Mouse (Mus musculus) limb, embryonic 14.5 days (tissue): ENCODE measurements around the gene Amd1. TPM values are rescaled to one million over a fixed set of nuclear protein-coding genes. Genes with fewer than 3 reads are reported as not detected.

Experiments
- ATAC-seq: fragments of 200-750 bp; cut with Nextera tagmentation; 2 replicates; pipeline ENCODE4 v1.8.0; 2017; ENCODE audit warnings: low read depth, moderate number of reproducible peaks, moderate TSS enrichment; ENCODE audit not compliant: low FRiP score
- DNase-seq: peaks from one replicate; pipeline ENCODE4 v3.0.0-alpha.2; 2015; ENCODE audit warnings: low spot score
- H3K27ac ChIP-seq: fragments of 300-500 bp; sonication (generic); replicated peaks from 2 replicates; pipeline ENCODE4 v1.5.1; 2014; ENCODE audit warnings: low read depth, mild to moderate bottlenecking, low read length, moderate library complexity, mixed read lengths
- H3K27me3 ChIP-seq: fragments of 300-500 bp; sonication (generic); 2 replicates; pipeline ENCODE4 v1.6.1; 2014; ENCODE audit warnings: low read length, mixed read lengths; ENCODE audit not compliant: control insufficient read depth, insufficient read depth
- H3K36me3 ChIP-seq: fragments of 300-500 bp; sonication (generic); 2 replicates; pipeline ENCODE4 v1.6.1; 2014; ENCODE audit warnings: mild to moderate bottlenecking, low read length, moderate library complexity, mixed read lengths; ENCODE audit not compliant: control insufficient read depth, insufficient read depth
- H3K4me1 ChIP-seq: fragments of 300-500 bp; sonication (generic); 2 replicates; pipeline ENCODE4 v1.6.1; 2014; ENCODE audit warnings: antibody characterized with exemption, low read length, mixed read lengths; ENCODE audit not compliant: control insufficient read depth, insufficient read depth
- H3K4me2 ChIP-seq: fragments of 300-500 bp; sonication (generic); replicated peaks from 2 replicates; pipeline ENCODE4 v1.6.1; 2014; ENCODE audit warnings: low read depth, mild to moderate bottlenecking, low read length, moderate library complexity; ENCODE audit not compliant: severe bottlenecking
- H3K4me3 ChIP-seq: fragments of 300-500 bp; sonication (generic); replicated peaks from 2 replicates; pipeline ENCODE4 v1.5.1; 2014; ENCODE audit warnings: low read length
- H3K9ac ChIP-seq: fragments of 300-500 bp; sonication (generic); 2 replicates; pipeline ENCODE4 v1.6.1; 2014; ENCODE audit warnings: mild to moderate bottlenecking, low read depth, low read length, moderate library complexity; ENCODE audit not compliant: severe bottlenecking
- H3K9me3 ChIP-seq: fragments of 300-500 bp; sonication (generic); 2 replicates; pipeline ENCODE4 v1.6.1; 2016; ENCODE audit warnings: low read length; ENCODE audit not compliant: control insufficient read depth
- POLR2A ChIP-seq: fragments of 200-500 bp; IDR thresholded peaks from 2 replicates; pipeline ENCODE4 v1.8.0; 2012; ENCODE audit warnings: inconsistent platforms, mild to moderate bottlenecking, moderate library complexity, borderline replicate concordance; ENCODE audit not compliant: insufficient read depth, insufficient read length; ENCODE audit errors: extremely low read depth
- WGBS: fragments of 180-500 bp; shearing (Covaris S2); extraction: QIAGEN DNeasy Blood & Tissue Kit; methylation state at CpG from one replicate; pipeline ENCODE4 v1.1.7; 2014; 5-methylcytosine and 5-hydroxymethylcytosine counted together
- polyA plus RNA-seq, 2 experiments: library from polyadenylated mRNA; depleted of rRNA in 1 of 2; stranded (reverse) in 1 of 2; unstranded in 1 of 2; fragments of >200 nt; fragmentation: Nextera tagmentation in 1 of 2; extraction: Ambion mirVana in 1 of 2; gene quantifications; 2 replicates each; pipeline versions ENCODE4 v1.2.1 to v1.2.3; 2012 to 2014

Gene Amd1
- polyA plus RNA-seq, 2 experiments = 56.3 to 58.0 TPM

GRCm38 (mm10) chr10:40284179-40284831 lies 17.7 kb downstream of the Amd1 start:
- Histone ChIP-seq H3K27ac (no peak overlapping the region), H3K27me3 (no peaks in the 10 kb centered on the region), H3K4me1 (no peaks in the 10 kb centered on the region), H3K4me3 (no peak overlapping the region), H3K9ac (no peak overlapping the region), H3K4me2 (no peak overlapping the region), H3K9me3 (no peaks in the 10 kb centered on the region), H3K36me3 (peaks cover 18% of the 10 kb centered on the region)
- ATAC-seq (no peak), DNase-seq (no peak)
- WGBS = 82% methylated on average over 10 of the region's 10 CpGs
- no peak for TF ChIP-seq POLR2A

- Histone ChIP-seq H3K4me3 (no peak overlapping the region), H3K27ac (no peak overlapping the region), H3K4me2 (no peak overlapping the region), H3K27me3 (no peaks in the 10 kb centered on the region), H3K9me3 (no peaks in the 10 kb centered on the region), H3K9ac (no peak overlapping the region), H3K4me1 (no peaks in the 10 kb centered on the region), H3K36me3 (peaks cover 18% of the 10 kb centered on the region)
- no peak for TF ChIP-seq POLR2A
- ATAC-seq (no peak), DNase-seq (no peak)
- WGBS = 93% methylated on average over 9 of the region's 9 CpGs
Observed at GRCm38 (mm10) chr10:40283636-40284035, 18.4 kb downstream of the Amd1 start.

- H3K27ac ChIP-seq = no peak overlapping the region
- H3K9me3 ChIP-seq = no peaks in the 10 kb centered on the region
- DNase-seq = no peak
- H3K27me3 ChIP-seq = no peaks in the 10 kb centered on the region
- 92% methylated on average over 2 of the region's 2 CpGs for whole genome bisulfite sequencing
- no peak for ATAC-seq
- H3K36me3 ChIP-seq = peaks cover 12% of the 10 kb centered on the region
- no peak for TF ChIP-seq POLR2A
- no peak overlapping the region for H3K9ac ChIP-seq
- H3K4me2 ChIP-seq = no peak overlapping the region
- H3K4me1 ChIP-seq = no peaks in the 10 kb centered on the region
- H3K4me3 ChIP-seq = no peak overlapping the region
Observed at GRCm38 (mm10) chr10:40281565-40281964, 20.4 kb downstream of the Amd1 start.

GRCm38 (mm10) chr10:40278317-40278716 lies 23.7 kb downstream of the Amd1 start:
- Histone ChIP-seq H3K4me3 (no peak overlapping the region), H3K27ac (no peak overlapping the region), H3K27me3 (no peaks in the 10 kb centered on the region), H3K9me3 (no peaks in the 10 kb centered on the region), H3K36me3 (no peaks in the 10 kb centered on the region), H3K4me1 (no peaks in the 10 kb centered on the region), H3K9ac (no peak overlapping the region), H3K4me2 (no peak overlapping the region)
- 54% methylated on average over 5 of the region's 5 CpGs for WGBS
- no peak for DNase-seq
- TF ChIP-seq POLR2A = no peak
- no peak for ATAC-seq

GRCm38 (mm10) chr10:40275991-40276390 lies 26.0 kb downstream of the Amd1 start:
- Histone ChIP-seq H3K27me3 (no peaks in the 10 kb centered on the region), H3K4me2 (no peak overlapping the region), H3K9me3 (no peaks in the 10 kb centered on the region), H3K27ac (no peak overlapping the region), H3K36me3 (no peaks in the 10 kb centered on the region), H3K4me3 (no peak overlapping the region), H3K9ac (no peak overlapping the region), H3K4me1 (no peaks in the 10 kb centered on the region)
- ATAC-seq = no peak
- 58% methylated on average over 7 of the region's 7 CpGs for WGBS
- no peak for TF ChIP-seq POLR2A
- no peak for DNase-seq
